Mouse (Mus musculus) small intestine, adult 2 months (tissue): ENCODE results near the gene Btaf1. TPM values are rescaled to one million over a fixed set of nuclear protein-coding genes. Genes with fewer than 3 reads are reported as not detected.
"Not testable (repeated sequence)": the region's sequence is repeated elsewhere in the genome, so short reads cannot be mapped to it uniquely, and the experiment has no call there.

ENCODE experiments used
- H3K27ac ChIP-seq: fragments of 200-500 bp; 2 replicates; pipeline ENCODE4 v1.5.1; 2012; ENCODE audit warnings: low read depth, low read length, control low read depth, inconsistent platforms; ENCODE audit not compliant: insufficient read depth
- H3K27me3 ChIP-seq: fragments of 200-500 bp; 2 replicates; pipeline ENCODE4 v1.6.1; 2012; ENCODE audit warnings: mild to moderate bottlenecking, moderate library complexity, low read length, inconsistent platforms; ENCODE audit not compliant: control insufficient read depth, insufficient read depth
- H3K36me3 ChIP-seq: fragments of 200-500 bp; 2 replicates; pipeline ENCODE4 v1.6.1; 2012; ENCODE audit warnings: mild to moderate bottlenecking, low read length, control low read depth, inconsistent platforms; ENCODE audit not compliant: control insufficient read depth, insufficient read depth
- H3K4me1 ChIP-seq: fragments of 200-500 bp; 2 replicates; pipeline ENCODE4 v1.6.1; 2012; ENCODE audit warnings: low read length, inconsistent platforms, mixed read lengths; ENCODE audit not compliant: control insufficient read depth, insufficient read depth, insufficient read length
- H3K4me3 ChIP-seq: fragments of 200-500 bp; 2 replicates; pipeline ENCODE4 v1.5.1; 2012; ENCODE audit warnings: low read depth, mild to moderate bottlenecking, control low read depth, inconsistent platforms, low read length, moderate library complexity
- CTCF ChIP-seq: fragments of 200-500 bp; IDR thresholded peaks from 2 replicates; pipeline ENCODE4 v1.5.1; 2012; ENCODE audit warnings: low read depth, mild to moderate bottlenecking, control low read depth, inconsistent platforms, low read length, moderate library complexity, mixed read lengths; ENCODE audit not compliant: insufficient replicate concordance, insufficient read length; ENCODE audit errors: extremely low read depth
- POLR2A ChIP-seq: fragments of 200-500 bp; IDR thresholded peaks from 2 replicates; pipeline ENCODE4 v1.6.1; 2012; ENCODE audit warnings: low read depth, mild to moderate bottlenecking, control low read depth, inconsistent platforms, low read length, moderate library complexity
- WGBS: fragments of 180-500 bp; shearing (Covaris S2); methylation state at CpG from one replicate; pipeline ENCODE4 v1.1.7; 2018; 5-methylcytosine and 5-hydroxymethylcytosine counted together
- polyA plus RNA-seq: library from polyadenylated mRNA; depleted of rRNA; stranded (reverse); fragments of >200 nt; gene quantifications from 2 replicates; pipeline ENCODE4 v1.2.3, GENCODE M21; 2012

Btaf1 gene
- polyA plus RNA-seq, 1 experiment: 2.1 TPM

- no peak overlapping the region for H3K4me3 ChIP-seq
- no peak overlapping the region for H3K27ac ChIP-seq
- WGBS: 91% methylated on average over 1 of the region's 1 CpGs
- H3K36me3 ChIP-seq: no peaks in the 10 kb centered on the region
- no peaks in the 10 kb centered on the region for H3K4me1 ChIP-seq
- H3K27me3 ChIP-seq: no peaks in the 10 kb centered on the region
- TF ChIP-seq POLR2A (no peak), CTCF (no peak)
These were observed 14.2 kb downstream of the Btaf1 start for GRCm38 (mm10) chr19:36940064-36940463.

- TF ChIP-seq CTCF: no peak
- TF ChIP-seq POLR2A: no peak
- Histone ChIP-seq H3K4me1 (no peaks in the 10 kb centered on the region), H3K36me3 (peaks cover 19% of the 10 kb centered on the region), H3K27me3 (no peaks in the 10 kb centered on the region), H3K27ac (no peak overlapping the region), H3K4me3 (no peak overlapping the region)
- 72% methylated on average over 4 of the region's 4 CpGs for WGBS
These were observed 27.8 kb downstream of the Btaf1 start for GRCm38 (mm10) chr19:36953637-36954206.

GRCm38 (mm10) chr19:36958331-36958730 lies 32.5 kb downstream of the Btaf1 start:
- no peaks in the 10 kb centered on the region for H3K27me3 ChIP-seq
- peaks cover 40% of the 10 kb centered on the region for H3K36me3 ChIP-seq
- no peak overlapping the region for H3K27ac ChIP-seq
- TF ChIP-seq POLR2A: no peak
- TF ChIP-seq CTCF: no peak
- no peaks in the 10 kb centered on the region for H3K4me1 ChIP-seq
- no peak overlapping the region for H3K4me3 ChIP-seq
- 49% methylated on average over 4 of the region's 4 CpGs for WGBS

GRCm38 (mm10) chr19:36961320-36961719 lies 35.4 kb downstream of the Btaf1 start:
- Histone ChIP-seq H3K4me3 (no peak overlapping the region), H3K27me3 (no peaks in the 10 kb centered on the region), H3K27ac (no peak overlapping the region), H3K4me1 (no peaks in the 10 kb centered on the region), H3K36me3 (peaks cover 48% of the 10 kb centered on the region)
- no peak for TF ChIP-seq POLR2A
- 98% methylated on average over 1 of the region's 1 CpGs for WGBS

GRCm38 (mm10) chr19:36962544-36963260 lies 36.8 kb downstream of the Btaf1 start:
- WGBS: 92% methylated on average over 6 of the region's 6 CpGs
- not testable (repeated sequence) for H3K4me1 ChIP-seq, H3K27ac ChIP-seq, H3K27me3 ChIP-seq, H3K4me3 ChIP-seq
- peaks cover 50% of the 10 kb centered on the region for H3K36me3 ChIP-seq

- H3K27ac ChIP-seq: no peak overlapping the region
- TF ChIP-seq CTCF (no peak), POLR2A (no peak)
- no peaks in the 10 kb centered on the region for H3K27me3 ChIP-seq
- no peaks in the 10 kb centered on the region for H3K4me1 ChIP-seq
- 81% methylated on average over 5 of the region's 5 CpGs for whole genome bisulfite sequencing
- H3K4me3 ChIP-seq: no peak overlapping the region
- H3K36me3 ChIP-seq: peaks cover 73% of the 10 kb centered on the region
These were observed 78.7 kb downstream of the Btaf1 start for GRCm38 (mm10) chr19:37004557-37004956.

- Histone ChIP-seq H3K36me3 (peaks cover 56% of the 10 kb centered on the region), H3K27ac (no peak overlapping the region), H3K27me3 (no peaks in the 10 kb centered on the region), H3K4me1 (no peaks in the 10 kb centered on the region), H3K4me3 (no peak overlapping the region)
- 84% methylated on average over 3 of the region's 3 CpGs for WGBS
- TF ChIP-seq POLR2A: no peak
- no peak for TF ChIP-seq CTCF
These were observed 84.0 kb downstream of the Btaf1 start for GRCm38 (mm10) chr19:37009878-37010281.
